Mouse (Mus musculus) liver, postnatal 0 days (tissue): ENCODE measurements around the gene Tmem202. TPM values are rescaled to one million over a fixed set of nuclear protein-coding genes. Genes with fewer than 3 reads are reported as not detected.

Experiments used
- ATAC-seq: fragments of 200-750 bp; cut with Nextera tagmentation; 2 replicates; pipeline ENCODE4 v1.8.0; 2017; ENCODE audit warnings: mild to moderate bottlenecking, moderate library complexity
- DNase-seq: peaks from one replicate; pipeline ENCODE4 v3.0.0-alpha.2; 2016
- H3K27ac ChIP-seq: fragments of 300-500 bp; sonication (generic); 2 replicates; pipeline ENCODE4 v1.5.1; 2014; ENCODE audit warnings: antibody characterized with exemption, moderate library complexity, mild to moderate bottlenecking, low read depth
- H3K27me3 ChIP-seq: fragments of 300-500 bp; sonication (generic); 2 replicates; pipeline ENCODE4 v1.6.1; 2014; ENCODE audit warnings: low read length, control low read depth, mixed read lengths; ENCODE audit not compliant: insufficient read depth
- H3K36me3 ChIP-seq: fragments of 300-500 bp; sonication (generic); replicated peaks from 2 replicates; pipeline ENCODE4 v1.6.1; 2014; ENCODE audit warnings: mild to moderate bottlenecking, control low read depth, low read length, moderate library complexity, mixed read lengths; ENCODE audit not compliant: insufficient read depth
- H3K4me1 ChIP-seq: fragments of 300-500 bp; sonication (generic); 2 replicates; pipeline ENCODE4 v1.6.1; 2014; ENCODE audit warnings: antibody characterized with exemption, mild to moderate bottlenecking, control low read depth; ENCODE audit not compliant: insufficient read depth
- H3K4me2 ChIP-seq: fragments of 300-500 bp; sonication (generic); 2 replicates; pipeline ENCODE4 v1.6.1; 2014; ENCODE audit warnings: low read depth, mild to moderate bottlenecking, low read length, moderate library complexity, mixed read lengths
- H3K4me3 ChIP-seq: fragments of 300-500 bp; sonication (generic); 2 replicates; pipeline ENCODE4 v1.5.1; 2014; ENCODE audit warnings: low read depth, low read length
- H3K9ac ChIP-seq: fragments of 300-500 bp; sonication (generic); replicated peaks from 2 replicates; pipeline ENCODE4 v1.6.1; 2014; ENCODE audit warnings: mild to moderate bottlenecking, moderate library complexity
- H3K9me3 ChIP-seq: fragments of 300-500 bp; sonication (generic); 2 replicates; pipeline ENCODE4 v1.6.1; 2016; ENCODE audit warnings: mild to moderate bottlenecking, control low read depth, low read length, mixed read lengths
- CTCF ChIP-seq: sonication (generic); IDR thresholded peaks from 2 replicates; pipeline ENCODE4 v1.5.1; 2016; ENCODE audit warnings: antibody characterized with exemption, low read depth
- EP300 ChIP-seq: IDR thresholded peaks from 2 replicates; pipeline ENCODE4 v1.6.1; 2016; ENCODE audit warnings: antibody characterized with exemption, low read depth, mild to moderate bottlenecking
- WGBS: fragments of 180-500 bp; shearing (Covaris S2); extraction: QIAGEN DNeasy Blood & Tissue Kit; methylation state at CpG from one replicate; pipeline ENCODE4 v1.1.7; 2014; ENCODE audit not compliant: insufficient replicate concordance; 5-methylcytosine and 5-hydroxymethylcytosine counted together
- polyA plus RNA-seq: library from polyadenylated mRNA; unstranded; fragments of >200 nt; fragmentation: Nextera tagmentation; extraction: Ambion mirVana; gene quantifications from 2 replicates; pipeline ENCODE4 v1.2.1, GENCODE M21; 2015

The Tmem202 gene
- polyA plus RNA-seq, 1 experiment from 2014 or later: 0.19 TPM

DNA sequence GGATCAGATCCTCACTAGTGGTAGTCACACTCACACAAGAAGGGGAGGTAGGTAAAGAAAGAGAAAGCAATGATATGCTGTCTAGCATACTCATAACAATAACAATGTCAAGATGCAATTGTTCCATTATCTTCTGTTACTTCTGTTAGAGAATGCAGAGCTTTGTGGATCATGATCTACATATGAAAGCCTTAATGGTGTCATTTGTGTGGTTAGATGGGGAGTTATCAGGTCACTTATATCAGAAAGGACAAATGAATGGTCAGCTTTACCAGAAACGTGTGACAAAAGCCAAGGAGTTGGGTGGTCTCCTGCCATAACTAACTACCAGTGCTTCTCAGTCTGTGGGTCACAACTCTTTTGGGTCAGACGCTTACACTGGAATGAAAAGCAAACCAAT, 66.5 kb downstream of the Tmem202 start:
- ATAC-seq (no peak), DNase-seq (no peak)
- Histone ChIP-seq H3K9me3 (no peaks in the 10 kb centered on the region), H3K4me3 (no peak overlapping the region), H3K27me3 (no peaks in the 10 kb centered on the region), H3K27ac (no peak overlapping the region), H3K4me1 (peaks cover 8% of the 10 kb centered on the region), H3K9ac (no peak overlapping the region), H3K36me3 (peaks cover 7% of the 10 kb centered on the region), H3K4me2 (no peak overlapping the region)
- TF ChIP-seq EP300 (no peak), CTCF (no peak)
- WGBS: 85% methylated on average over 2 of the region's 2 CpGs

GRCm38 (mm10) chr9:59469446-59469845, 70.2 kb downstream of the Tmem202 start:
- Histone ChIP-seq H3K27ac (no peak overlapping the region), H3K4me2 (no peak overlapping the region), H3K36me3 (peaks cover 11% of the 10 kb centered on the region), H3K9ac (no peak overlapping the region), H3K4me1 (no peaks in the 10 kb centered on the region; the same call in none of the 2 replicates), H3K9me3 (no peaks in the 10 kb centered on the region), H3K4me3 (no peak overlapping the region), H3K27me3 (no peaks in the 10 kb centered on the region)
- WGBS: 77% methylated on average over 1 of the region's 1 CpGs
- DNase-seq (no peak), ATAC-seq (no peak)
- TF ChIP-seq CTCF (no peak), EP300 (no peak)

Other genes with a start within 250 kb of the Tmem202 start
- 24.1 and 24.6 TPM in 2 replicates for gene Adpgk, start 248.3 kb downstream of the Tmem202 start, polyA plus RNA-seq
- 1.8 and 2.4 TPM in 2 replicates for gene Bbs4, start 186.3 kb downstream of the Tmem202 start, polyA plus RNA-seq
- 3.4 and 4.1 TPM in 2 replicates for gene Arih1, start 53.2 kb downstream of the Tmem202 start, polyA plus RNA-seq
- 27.9 and 31.0 TPM in 2 replicates for gene Hexa, start 307 bp downstream of the Tmem202 start, polyA plus RNA-seq
- gene Celf6, start 38.1 kb upstream of the Tmem202 start, polyA plus RNA-seq: not detected in 2 replicates
- 3.0 and 3.5 TPM in 2 replicates for gene Parp6, start 77.4 kb upstream of the Tmem202 start, polyA plus RNA-seq
- 108 and 117 TPM in 2 replicates for gene Pkm, start 116.5 kb upstream of the Tmem202 start, polyA plus RNA-seq
- 0.21 and 0.22 TPM in 2 replicates for gene Gramd2, start 140.3 kb upstream of the Tmem202 start, polyA plus RNA-seq
- gene Senp8, start 210.9 kb upstream of the Tmem202 start, polyA plus RNA-seq: 1.6 and 2.1 TPM in 2 replicates
- 2.7 and 2.9 TPM in 2 replicates for gene Myo9a, start 211.0 kb upstream of the Tmem202 start, polyA plus RNA-seq